Mouse (Mus musculus) liver, postnatal 0 days (tissue): ENCODE measurements around the gene Mier2.

Source experiments
- CTCF ChIP-seq: sonication (generic); IDR thresholded peaks from 2 replicates; pipeline ENCODE4 v1.5.1; 2016; ENCODE audit warnings: antibody characterized with exemption, low read depth
- EP300 ChIP-seq: IDR thresholded peaks from 2 replicates; pipeline ENCODE4 v1.6.1; 2016; ENCODE audit warnings: antibody characterized with exemption, low read depth, mild to moderate bottlenecking

- TF ChIP-seq EP300: no peak
- TF ChIP-seq CTCF: no peak
Measured at GRCm38 (mm10) chr10:79530241-79530640, 24.8 kb downstream of the Mier2 start.
